Mouse (Mus musculus): ENCODE measurements around the gene Tti1. TPM values are rescaled to one million over a fixed set of nuclear protein-coding genes. Genes with fewer than 3 reads are reported as not detected.

Gene Tti1
- polyA plus RNA-seq, 1 experiment from 2014 or later: 25.5 TPM

GRCm38 (mm10) chr2:158050116-158050515 is 21.9 kb upstream of the Tti1 start:
- no peak overlapping the region for H3K4me3 ChIP-seq (ENCODE audit: low read depth, low read length)
- H3K9me3 ChIP-seq (ENCODE audit: control insufficient read depth, low read length): no peaks in the 10 kb centered on the region
- H3K4me1 ChIP-seq (replicated peaks; ENCODE audit: control insufficient read depth, insufficient read depth, low read length): no peaks in the 10 kb centered on the region
- ATAC-seq (replicated peaks; ENCODE audit: low FRiP score, low TSS enrichment, low read depth): no peak
- 89% methylated on average over 8 of the region's 8 CpGs for WGBS
- no peak overlapping the region for H3K4me2 ChIP-seq (ENCODE audit: low read length)
- H3K9ac ChIP-seq (ENCODE audit: low read length): no peak overlapping the region
- no peak for DNase-seq (ENCODE audit: low spot score)
- H3K36me3 ChIP-seq (ENCODE audit: control insufficient read depth, insufficient read depth, low read length): peaks cover 72% of the 10 kb centered on the region
- no peaks in the 10 kb centered on the region for H3K27me3 ChIP-seq (replicated peaks; ENCODE audit: control insufficient read depth, insufficient read depth, low read length)
- no peak overlapping the region for H3K27ac ChIP-seq (ENCODE audit: low read depth)

GRCm38 (mm10) chr2:158048718-158049117 is 20.5 kb upstream of the Tti1 start:
- H3K27ac ChIP-seq (ENCODE audit: low read depth): no peak overlapping the region
- H3K4me1 ChIP-seq (replicated peaks; ENCODE audit: control insufficient read depth, insufficient read depth, low read length): no peaks in the 10 kb centered on the region
- H3K36me3 ChIP-seq (ENCODE audit: control insufficient read depth, insufficient read depth, low read length): peaks cover 77% of the 10 kb centered on the region
- no peak overlapping the region for H3K9ac ChIP-seq (ENCODE audit: low read length)
- WGBS: 98% methylated on average over 1 of the region's 1 CpGs
- no peak overlapping the region for H3K4me2 ChIP-seq (ENCODE audit: low read length)
- H3K27me3 ChIP-seq (replicated peaks; ENCODE audit: control insufficient read depth, insufficient read depth, low read length): no peaks in the 10 kb centered on the region
- no peak overlapping the region for H3K4me3 ChIP-seq (ENCODE audit: low read depth, low read length)
- no peaks in the 10 kb centered on the region for H3K9me3 ChIP-seq (ENCODE audit: control insufficient read depth, low read length)
- DNase-seq (ENCODE audit: low spot score) (no peak), ATAC-seq (replicated peaks; ENCODE audit: low FRiP score, low TSS enrichment, low read depth) (no peak)

GRCm38 (mm10) chr2:158047903-158048302 is 19.7 kb upstream of the Tti1 start:
- Histone ChIP-seq H3K4me2 (ENCODE audit: low read length) (no peak overlapping the region), H3K36me3 (ENCODE audit: control insufficient read depth, insufficient read depth, low read length) (peaks cover 85% of the 10 kb centered on the region), H3K4me3 (ENCODE audit: low read depth, low read length) (no peak overlapping the region), H3K27ac (ENCODE audit: low read depth) (no peak overlapping the region), H3K27me3 (replicated peaks; ENCODE audit: control insufficient read depth, insufficient read depth, low read length) (no peaks in the 10 kb centered on the region), H3K9ac (ENCODE audit: low read length) (no peak overlapping the region), H3K9me3 (ENCODE audit: control insufficient read depth, low read length) (no peaks in the 10 kb centered on the region), H3K4me1 (replicated peaks; ENCODE audit: control insufficient read depth, insufficient read depth, low read length) (no peaks in the 10 kb centered on the region)
- no peak for DNase-seq (ENCODE audit: low spot score)
- ATAC-seq (replicated peaks; ENCODE audit: low FRiP score, low TSS enrichment, low read depth): no peak
- WGBS: 63% methylated on average over 3 of the region's 3 CpGs

GRCm38 (mm10) chr2:158046186-158046585 is 18.0 kb upstream of the Tti1 start:
- WGBS: 67% methylated on average over 4 of the region's 4 CpGs

GRCm38 (mm10) chr2:158043504-158043903 is 15.3 kb upstream of the Tti1 start:
- H3K9me3 ChIP-seq (ENCODE audit: control insufficient read depth, low read length): no peaks in the 10 kb centered on the region
- no peak overlapping the region for H3K4me3 ChIP-seq (ENCODE audit: low read depth, low read length)
- no peak overlapping the region for H3K4me2 ChIP-seq (ENCODE audit: low read length)
- ATAC-seq (replicated peaks; ENCODE audit: low FRiP score, low TSS enrichment, low read depth) (no peak), DNase-seq (ENCODE audit: low spot score) (no peak)
- H3K4me1 ChIP-seq (replicated peaks; ENCODE audit: control insufficient read depth, insufficient read depth, low read length): no peaks in the 10 kb centered on the region
- H3K36me3 ChIP-seq (ENCODE audit: control insufficient read depth, insufficient read depth, low read length): peaks cover 88% of the 10 kb centered on the region
- 87% methylated on average over 8 of the region's 8 CpGs for WGBS
- no peaks in the 10 kb centered on the region for H3K27me3 ChIP-seq (replicated peaks; ENCODE audit: control insufficient read depth, insufficient read depth, low read length)
- H3K9ac ChIP-seq (ENCODE audit: low read length): no peak overlapping the region
- H3K27ac ChIP-seq (ENCODE audit: low read depth): no peak overlapping the region

More at GRCm38 (mm10) chr2:158046186-158046585, 18.0 kb upstream of the Tti1 start:
- no peak overlapping the region for H3K4me2 ChIP-seq (ENCODE audit: low read length)
- no peak for ATAC-seq (replicated peaks; ENCODE audit: low FRiP score, low TSS enrichment, low read depth)
- H3K9me3 ChIP-seq (ENCODE audit: control insufficient read depth, low read length): no peaks in the 10 kb centered on the region
- H3K4me3 ChIP-seq (ENCODE audit: low read depth, low read length): no peak overlapping the region
- no peak for DNase-seq (ENCODE audit: low spot score)
- H3K27ac ChIP-seq (ENCODE audit: low read depth): no peak overlapping the region
- no peak overlapping the region for H3K9ac ChIP-seq (ENCODE audit: low read length)
- H3K27me3 ChIP-seq (replicated peaks; ENCODE audit: control insufficient read depth, insufficient read depth, low read length): no peaks in the 10 kb centered on the region
- H3K36me3 ChIP-seq (ENCODE audit: control insufficient read depth, insufficient read depth, low read length): peaks cover 87% of the 10 kb centered on the region
- H3K4me1 ChIP-seq (replicated peaks; ENCODE audit: control insufficient read depth, insufficient read depth, low read length): no peaks in the 10 kb centered on the region

- Histone ChIP-seq H3K9me3 (ENCODE audit: control insufficient read depth, low read length) (no peaks in the 10 kb centered on the region), H3K9ac (ENCODE audit: low read length) (no peak overlapping the region), H3K27me3 (replicated peaks; ENCODE audit: control insufficient read depth, insufficient read depth, low read length) (no peaks in the 10 kb centered on the region), H3K4me2 (ENCODE audit: low read length) (no peak overlapping the region), H3K4me1 (replicated peaks; ENCODE audit: control insufficient read depth, insufficient read depth, low read length) (no peaks in the 10 kb centered on the region), H3K36me3 (ENCODE audit: control insufficient read depth, insufficient read depth, low read length) (peaks cover 88% of the 10 kb centered on the region), H3K27ac (ENCODE audit: low read depth) (no peak overlapping the region), H3K4me3 (ENCODE audit: low read depth, low read length) (no peak overlapping the region)
- no peak for DNase-seq (ENCODE audit: low spot score)
- WGBS: 81% methylated on average over 2 of the region's 2 CpGs
- ATAC-seq (replicated peaks; ENCODE audit: low FRiP score, low TSS enrichment, low read depth): no peak
Observed at GRCm38 (mm10) chr2:158040396-158040795, 12.2 kb upstream of the Tti1 start.

GRCm38 (mm10) chr2:158039662-158040061 is 11.4 kb upstream of the Tti1 start:
- Histone ChIP-seq H3K36me3 (ENCODE audit: control insufficient read depth, insufficient read depth, low read length) (peaks cover 81% of the 10 kb centered on the region), H3K4me3 (ENCODE audit: low read depth, low read length) (no peak overlapping the region), H3K27ac (ENCODE audit: low read depth) (no peak overlapping the region), H3K4me2 (ENCODE audit: low read length) (no peak overlapping the region), H3K4me1 (replicated peaks; ENCODE audit: control insufficient read depth, insufficient read depth, low read length) (no peaks in the 10 kb centered on the region), H3K9me3 (ENCODE audit: control insufficient read depth, low read length) (no peaks in the 10 kb centered on the region), H3K9ac (ENCODE audit: low read length) (no peak overlapping the region), H3K27me3 (replicated peaks; ENCODE audit: control insufficient read depth, insufficient read depth, low read length) (no peaks in the 10 kb centered on the region)
- DNase-seq (ENCODE audit: low spot score): no peak
- no peak for ATAC-seq (replicated peaks; ENCODE audit: low FRiP score, low TSS enrichment, low read depth)
- WGBS: 90% methylated on average over 1 of the region's 1 CpGs

GRCm38 (mm10) chr2:158037571-158037970 is 9.3 kb upstream of the Tti1 start:
- H3K27ac ChIP-seq (ENCODE audit: low read depth): no peak overlapping the region
- no peak overlapping the region for H3K4me3 ChIP-seq (ENCODE audit: low read depth, low read length)
- DNase-seq (ENCODE audit: low spot score) (no peak), ATAC-seq (replicated peaks; ENCODE audit: low FRiP score, low TSS enrichment, low read depth) (no peak)
- H3K9ac ChIP-seq (ENCODE audit: low read length): no peak overlapping the region
- no peak overlapping the region for H3K4me2 ChIP-seq (ENCODE audit: low read length)
- H3K4me1 ChIP-seq (replicated peaks; ENCODE audit: control insufficient read depth, insufficient read depth, low read length): no peaks in the 10 kb centered on the region
- WGBS: 100% methylated on average over 1 of the region's 1 CpGs
- H3K9me3 ChIP-seq (ENCODE audit: control insufficient read depth, low read length): no peaks in the 10 kb centered on the region
- H3K36me3 ChIP-seq (ENCODE audit: control insufficient read depth, insufficient read depth, low read length): peaks cover 61% of the 10 kb centered on the region
- no peaks in the 10 kb centered on the region for H3K27me3 ChIP-seq (replicated peaks; ENCODE audit: control insufficient read depth, insufficient read depth, low read length)

- H3K27ac ChIP-seq (ENCODE audit: low read depth): no peak overlapping the region
- no peak overlapping the region for H3K4me3 ChIP-seq (ENCODE audit: low read depth, low read length)
- H3K9ac ChIP-seq (ENCODE audit: low read length): no peak overlapping the region
- WGBS: 85% methylated on average over 7 of the region's 7 CpGs
- H3K4me1 ChIP-seq (replicated peaks; ENCODE audit: control insufficient read depth, insufficient read depth, low read length): no peaks in the 10 kb centered on the region
- H3K9me3 ChIP-seq (ENCODE audit: control insufficient read depth, low read length): no peaks in the 10 kb centered on the region
- no peak for DNase-seq (ENCODE audit: low spot score)
- ATAC-seq (replicated peaks; ENCODE audit: low FRiP score, low TSS enrichment, low read depth): no peak
- H3K4me2 ChIP-seq (ENCODE audit: low read length): no peak overlapping the region
- no peaks in the 10 kb centered on the region for H3K27me3 ChIP-seq (replicated peaks; ENCODE audit: control insufficient read depth, insufficient read depth, low read length)
- H3K36me3 ChIP-seq (ENCODE audit: control insufficient read depth, insufficient read depth, low read length): peaks cover 57% of the 10 kb centered on the region
Observed at GRCm38 (mm10) chr2:158036953-158037352, 8.7 kb upstream of the Tti1 start.

All from intestine, embryonic 14.5 days (tissue).